Mouse (Mus musculus) G1E (cell line): Measurements from ENCODE around the gene Ltf. TPM values are rescaled to one million over a fixed set of nuclear protein-coding genes. Genes with fewer than 3 reads are reported as not detected.

Experiments
- ATAC-seq: 2 replicates; pipeline ENCODE4 v1.8.0; 2016; ENCODE audit warnings: mild to moderate bottlenecking; ENCODE audit not compliant: insufficient number of reproducible peaks, poor library complexity, low FRiP score, severe bottlenecking; ENCODE audit errors: extremely low read depth
- DNase-seq: peaks from one replicate; pipeline ENCODE4 v3.0.0; 2012; ENCODE audit warnings: low spot score
- H3K27me3 ChIP-seq: 2 replicates; pipeline ENCODE4 v1.6.1; 2012; ENCODE audit warnings: mild to moderate bottlenecking, low read length, inconsistent platforms; ENCODE audit not compliant: insufficient read depth
- H3K36me3 ChIP-seq: replicated peaks from 2 replicates; pipeline ENCODE3; 2012; ENCODE audit warnings: mild to moderate bottlenecking, inconsistent platforms
- H3K4me1 ChIP-seq: 2 replicates; pipeline ENCODE4 v1.6.1; 2012; ENCODE audit warnings: low read depth, low read length, inconsistent platforms, mixed read lengths; ENCODE audit not compliant: insufficient read depth
- H3K4me3 ChIP-seq: 2 replicates; pipeline ENCODE4 v1.5.1; 2012; ENCODE audit warnings: low read depth, mild to moderate bottlenecking, inconsistent platforms, low read length, moderate library complexity, mixed read lengths
- H3K9me3 ChIP-seq: replicated peaks from 2 replicates; pipeline ENCODE4 v1.6.1; 2012; ENCODE audit warnings: inconsistent platforms
- CTCF ChIP-seq: IDR thresholded peaks from 2 replicates; pipeline ENCODE4 v1.5.1; 2012; ENCODE audit warnings: low read depth, low read length, inconsistent platforms, mixed read lengths
- GATA1 ChIP-seq: IDR thresholded peaks from 2 replicates; pipeline ENCODE4 v1.6.1; 2012; ENCODE audit warnings: borderline replicate concordance, low read length, inconsistent platforms, mixed read lengths
- GATA2 ChIP-seq: IDR thresholded peaks from 2 replicates; pipeline ENCODE4 v1.6.1; 2012; ENCODE audit warnings: low read depth, low read length, inconsistent platforms, borderline replicate concordance
- POLR2AphosphoS5 ChIP-seq: IDR thresholded peaks from 2 replicates; pipeline ENCODE4 v1.6.1; 2012; ENCODE audit warnings: low read depth, low read length, inconsistent platforms; ENCODE audit not compliant: insufficient replicate concordance
- TAL1 ChIP-seq: conservative IDR thresholded peaks from 2 replicates; pipeline ENCODE4 v1.6.1; 2012; ENCODE audit warnings: low read depth, low read length, inconsistent platforms, mixed read lengths
- polyA plus RNA-seq: library from polyadenylated mRNA; stranded (reverse); fragments of >175 nt; gene quantifications from 2 replicates; pipeline ENCODE4 v1.2.3, GENCODE M21; 2012
- total RNA-seq, 2 experiments: library from RNA; stranded (forward) in 1 of 2; stranded (reverse) in 1 of 2; fragments of 200-1000 nt in 1 of 2; fragments of >200 nt in 1 of 2; fragmentation: Nextera tagmentation in 1 of 2; gene quantifications; 2 replicates each; pipeline ENCODE4 v1.2.3; 2014 to 2017

Gene Ltf
- total and polyA plus RNA-seq, 3 experiments = 0.16 TPM; not detected in 2

DNA sequence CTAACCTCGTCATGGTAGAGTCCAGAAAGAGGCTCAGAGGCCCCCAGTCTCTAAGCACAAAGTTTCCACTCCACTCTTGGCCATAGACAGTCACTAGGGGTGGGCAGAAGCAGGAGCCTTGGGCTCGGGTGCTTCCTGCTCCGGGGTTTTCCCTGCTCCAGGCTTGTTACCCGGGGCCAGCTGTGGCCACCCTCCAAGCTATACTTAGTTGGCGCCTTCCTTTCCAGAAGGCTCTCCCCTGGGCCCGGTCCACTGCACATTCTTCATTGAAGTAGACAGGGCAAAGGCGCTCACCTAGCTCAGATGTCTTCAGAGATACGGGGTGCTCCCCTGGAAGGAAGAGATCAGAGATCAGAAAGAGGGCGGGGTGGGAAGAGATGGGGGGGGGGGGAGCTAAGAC lies 7.5 kb upstream of the Ltf start:
- TF ChIP-seq GATA1 = no peak
- no peak for TF ChIP-seq POLR2AphosphoS5
- no peak for TF ChIP-seq GATA2
- no peak for TF ChIP-seq CTCF
- no peak for TF ChIP-seq TAL1
- no peak for ATAC-seq
- Histone ChIP-seq H3K9me3 (no peaks in the 10 kb centered on the region), H3K27me3 (peaks cover 13% of the 10 kb centered on the region), H3K36me3 (no peaks in the 10 kb centered on the region), H3K4me1 (no peaks in the 10 kb centered on the region), H3K4me3 (no peak overlapping the region)
- no peak for DNase-seq

DNA sequence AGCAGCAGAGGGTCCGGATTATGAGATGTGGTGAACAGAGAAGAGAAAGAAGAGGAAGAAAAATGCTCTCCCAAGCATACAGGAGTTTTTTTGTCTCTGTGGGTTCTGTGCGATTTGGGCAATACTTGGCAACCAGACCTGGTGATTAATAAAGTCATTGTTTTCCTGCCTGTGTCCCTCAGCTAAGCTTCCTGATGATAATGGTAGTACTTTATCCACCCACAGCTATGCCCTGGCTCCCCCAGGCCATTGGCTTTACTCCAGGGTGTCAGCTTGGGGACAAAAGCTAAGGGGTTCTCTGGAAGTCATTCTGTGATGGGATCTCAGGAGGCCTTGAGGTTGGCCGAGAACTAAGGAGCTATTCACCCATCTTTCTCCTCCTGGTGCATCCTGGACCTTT lies 7.0 kb upstream of the Ltf start:
- Histone ChIP-seq H3K4me1 (no peaks in the 10 kb centered on the region), H3K4me3 (no peak overlapping the region), H3K36me3 (no peaks in the 10 kb centered on the region), H3K9me3 (no peaks in the 10 kb centered on the region), H3K27me3 (peaks cover 13% of the 10 kb centered on the region)
- DNase-seq = no peak
- TF ChIP-seq TAL1 (no peak), GATA1 (no peak), CTCF (no peak), POLR2AphosphoS5 (no peak), GATA2 (no peak)
- no peak for ATAC-seq

- DNase-seq = no peak
- H3K4me1 ChIP-seq = 0 out of 2 replicates have a peak, but pooled peaks cover 3% of the 10 kb centered on the region
- no peak for ATAC-seq
Measured at GRCm38 (mm10) chr9:111015658-111016057, 3.4 kb upstream of the Ltf start.

DNA sequence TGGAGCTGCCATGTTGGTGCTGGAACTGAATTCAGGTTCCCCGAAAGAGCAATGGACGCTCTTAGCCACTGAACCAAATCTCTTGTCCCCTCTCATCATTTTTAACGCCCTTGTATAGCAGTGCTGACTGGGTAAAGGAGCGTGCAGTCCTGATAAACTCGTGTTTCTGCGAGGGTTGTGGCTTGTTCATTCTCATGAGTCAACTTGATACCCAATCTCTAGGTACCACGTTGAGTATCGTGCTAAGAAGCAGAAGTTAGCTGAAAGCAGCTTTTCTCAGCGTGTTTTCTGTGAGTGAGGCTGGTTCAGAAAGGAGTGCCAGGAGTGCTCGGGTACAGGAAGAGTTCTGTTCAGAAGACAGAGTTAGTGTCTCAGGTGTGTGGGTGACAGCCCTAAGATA lies 7.7 kb downstream of the Ltf start:
- no peaks in the 10 kb centered on the region for H3K36me3 ChIP-seq
- TF ChIP-seq TAL1 (no peak), GATA2 (no peak), CTCF (no peak), GATA1 (no peak), POLR2AphosphoS5 (no peak)
- ATAC-seq = no peak
- DNase-seq = no peak
- no peaks in the 10 kb centered on the region for H3K9me3 ChIP-seq
- H3K4me1 ChIP-seq = peaks cover 16% of the 10 kb centered on the region
- H3K27me3 ChIP-seq = peaks cover 40% of the 10 kb centered on the region
- no peak overlapping the region for H3K4me3 ChIP-seq

More at GRCm38 (mm10) chr9:111015658-111016057, 3.4 kb upstream of the Ltf start:
- no peaks in the 10 kb centered on the region for H3K9me3 ChIP-seq
- TF ChIP-seq GATA2 (no peak), POLR2AphosphoS5 (no peak), GATA1 (no peak)
- H3K4me3 ChIP-seq = no peak overlapping the region
- peaks cover 24% of the 10 kb centered on the region for H3K27me3 ChIP-seq
- no peaks in the 10 kb centered on the region for H3K36me3 ChIP-seq

DNA sequence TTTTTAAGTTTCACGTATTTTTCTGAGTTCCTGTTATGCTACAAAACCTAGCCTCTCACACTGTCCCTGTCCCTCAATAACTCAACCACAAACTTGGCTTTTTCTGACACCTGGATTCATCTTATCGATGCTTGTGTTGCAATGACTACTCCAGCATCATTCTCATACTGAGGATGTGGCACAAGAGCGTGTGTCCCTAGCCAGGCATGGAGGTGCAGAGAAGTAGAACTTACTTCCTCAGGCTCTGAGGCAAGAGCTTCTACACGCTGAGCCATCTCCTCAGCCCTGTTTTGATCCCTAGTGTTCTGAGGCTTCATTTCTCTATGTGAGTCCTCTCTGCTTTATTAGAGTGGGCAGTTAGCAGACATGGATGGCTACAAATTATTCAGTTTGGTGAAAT lies 14.6 kb downstream of the Ltf start:
- Histone ChIP-seq H3K9me3 (no peaks in the 10 kb centered on the region), H3K4me3 (no peak overlapping the region), H3K27me3 (peaks cover 16% of the 10 kb centered on the region), H3K4me1 (peaks cover 2% of the 10 kb centered on the region), H3K36me3 (no peaks in the 10 kb centered on the region)
- ATAC-seq (no peak), DNase-seq (no peak)
- TF ChIP-seq CTCF = no peak
- TF ChIP-seq TAL1 = no peak
- TF ChIP-seq POLR2AphosphoS5 = no peak
- TF ChIP-seq GATA1 = no peak
- TF ChIP-seq GATA2 = no peak

DNA sequence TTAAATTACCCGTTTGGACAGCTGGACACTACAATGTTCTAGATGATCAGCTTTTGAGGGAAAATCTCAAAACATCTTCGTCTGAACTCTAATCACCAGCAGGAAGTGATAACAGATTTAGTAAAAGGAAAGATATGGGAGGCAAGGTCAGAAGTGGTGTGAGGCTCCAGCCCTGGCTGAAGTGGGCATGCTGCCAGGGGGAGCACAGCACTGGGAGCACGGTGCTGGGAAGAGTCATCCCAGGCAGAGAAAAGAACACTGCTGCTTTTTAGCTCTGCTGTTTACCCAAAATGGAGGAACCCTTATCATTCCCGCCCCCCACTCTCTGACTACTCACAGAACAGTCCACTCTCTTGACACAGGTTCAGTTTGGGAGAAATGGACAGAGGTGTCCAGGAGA lies 20.9 kb downstream of the Ltf start:
- H3K4me1 ChIP-seq = no peaks in the 10 kb centered on the region
- no peak overlapping the region for H3K4me3 ChIP-seq
- no peaks in the 10 kb centered on the region for H3K9me3 ChIP-seq
- DNase-seq (no peak), ATAC-seq (no peak)
- no peaks in the 10 kb centered on the region for H3K36me3 ChIP-seq
- H3K27me3 ChIP-seq = peaks cover 26% of the 10 kb centered on the region
- TF ChIP-seq CTCF (no peak), GATA2 (no peak), TAL1 (no peak), GATA1 (no peak)

DNA sequence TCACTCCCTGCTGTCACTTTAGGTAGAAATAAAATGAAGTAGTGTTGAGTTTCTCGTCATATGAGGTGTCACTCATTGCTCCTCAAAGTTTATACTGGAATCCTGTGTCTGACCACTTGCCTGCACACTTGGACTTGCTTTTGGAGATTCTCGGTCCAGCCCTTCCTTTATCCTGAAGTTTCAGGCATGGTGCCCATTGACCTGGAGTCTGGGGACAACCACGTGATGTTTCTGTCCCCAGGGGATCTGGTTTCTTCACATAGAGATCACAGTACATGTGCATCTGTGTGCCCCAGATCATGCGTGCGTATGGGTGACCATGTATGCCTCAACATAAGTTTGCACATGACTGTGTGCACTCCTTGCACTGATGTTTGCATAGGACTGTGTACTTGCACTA lies 23.2 kb downstream of the Ltf start:
- peaks cover 24% of the 10 kb centered on the region for H3K27me3 ChIP-seq
- H3K36me3 ChIP-seq = no peaks in the 10 kb centered on the region
- H3K9me3 ChIP-seq = no peaks in the 10 kb centered on the region
- ATAC-seq (no peak), DNase-seq (no peak)
- H3K4me1 ChIP-seq = peaks cover 7% of the 10 kb centered on the region
- TF ChIP-seq GATA1 = no peak
- TF ChIP-seq GATA2 = no peak
- TF ChIP-seq TAL1 = no peak
- TF ChIP-seq CTCF = no peak
- no peak for TF ChIP-seq POLR2AphosphoS5
- H3K4me3 ChIP-seq = no peak overlapping the region
